Mouse (Mus musculus) cerebellum, adult 9-10 months (tissue): ENCODE data around the gene Ppp2r5a.

ENCODE experiments used
- DNase-seq: peaks from one replicate; pipeline ENCODE4 v3.0.0; 2022

Gene Ppp2r5a

GRCm38 (mm10) chr1:191324733-191325590, 78.1 kb downstream of the Ppp2r5a start:
- peak; percentile 54 for DNase-seq

- DNase-seq = no peak
Measured at GRCm38 (mm10) chr1:191323381-191323780, 79.7 kb downstream of the Ppp2r5a start.

DNA sequence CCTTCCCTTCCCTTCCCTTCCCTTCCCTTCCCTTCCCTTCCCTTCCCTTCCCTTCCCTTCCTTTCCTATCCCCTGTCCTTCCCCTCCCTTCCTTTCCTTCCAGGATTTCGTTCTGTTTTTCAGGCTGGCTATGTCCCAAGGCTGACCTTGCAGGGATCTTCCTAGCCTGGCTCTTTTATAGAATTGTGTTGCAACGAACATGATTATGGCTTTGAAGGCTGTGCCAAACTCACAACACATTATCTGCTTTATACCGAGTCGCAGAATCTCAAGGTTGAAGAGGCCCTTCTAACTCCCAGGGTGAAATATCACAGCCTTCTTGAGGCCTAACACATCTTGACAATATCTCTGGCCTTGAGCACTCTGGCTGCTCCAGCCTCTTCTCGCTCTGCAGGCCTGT, 84.4 kb downstream of the Ppp2r5a start:
- no peak for DNase-seq

DNA sequence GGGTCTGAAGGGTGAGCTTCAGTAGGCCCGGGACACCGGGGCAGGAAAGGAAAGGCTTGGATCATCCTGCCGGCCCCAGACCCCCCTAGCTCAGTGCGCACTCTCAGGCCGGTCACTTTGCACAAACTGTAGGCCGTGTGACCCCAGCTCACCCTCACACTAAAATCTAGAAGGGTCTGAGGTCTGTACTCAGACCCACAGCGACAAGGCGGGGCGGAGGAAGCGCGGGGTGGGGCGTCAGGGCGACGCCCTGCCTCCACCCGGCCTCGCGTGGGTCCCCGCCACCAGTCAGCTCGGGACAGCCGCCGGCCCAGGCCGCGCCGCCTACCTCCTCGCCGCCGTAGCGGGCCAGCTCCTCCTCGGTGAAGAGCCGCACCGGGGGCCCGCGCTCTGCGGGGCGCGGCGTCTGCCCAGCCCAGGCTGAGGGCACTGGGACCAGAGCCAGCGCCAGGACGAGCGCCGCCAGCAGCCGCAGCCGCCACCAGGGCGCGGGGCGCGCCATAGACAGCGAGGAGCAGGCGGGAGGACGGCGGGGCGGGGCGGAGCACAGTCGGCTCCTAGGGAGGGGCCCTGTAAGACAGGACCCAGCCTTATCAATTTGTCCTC, 85.4 kb downstream of the Ppp2r5a start, which contains the start of gene Nenf:
TSS of gene Nenf (minus strand) at position 604 of the 606 bp plus-strand sequence.
- DNase-seq = peak; percentile 81

- peak; percentile 52 for DNase-seq
Measured at GRCm38 (mm10) chr1:191316818-191317217, 86.3 kb downstream of the Ppp2r5a start.

DNA sequence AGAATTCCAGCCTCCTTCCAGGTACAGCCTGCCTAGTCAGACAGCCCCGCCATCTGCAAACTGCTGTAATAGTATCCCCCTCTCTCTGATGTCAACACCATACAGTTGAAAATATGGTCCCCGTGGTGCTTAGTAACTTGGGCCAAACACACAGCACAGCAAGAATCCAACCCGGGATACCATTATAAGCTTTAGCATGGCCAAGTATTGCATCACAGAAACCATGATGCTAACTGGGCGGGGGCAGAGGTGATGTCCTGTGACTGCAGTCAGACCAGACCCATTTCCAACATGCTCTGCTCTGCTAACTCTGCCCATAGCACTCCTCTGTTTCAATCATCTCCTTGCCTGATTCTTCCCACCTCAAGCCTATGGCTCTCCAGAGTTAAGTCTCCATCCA, 89.1 kb downstream of the Ppp2r5a start:
- no peak for DNase-seq

DNA sequence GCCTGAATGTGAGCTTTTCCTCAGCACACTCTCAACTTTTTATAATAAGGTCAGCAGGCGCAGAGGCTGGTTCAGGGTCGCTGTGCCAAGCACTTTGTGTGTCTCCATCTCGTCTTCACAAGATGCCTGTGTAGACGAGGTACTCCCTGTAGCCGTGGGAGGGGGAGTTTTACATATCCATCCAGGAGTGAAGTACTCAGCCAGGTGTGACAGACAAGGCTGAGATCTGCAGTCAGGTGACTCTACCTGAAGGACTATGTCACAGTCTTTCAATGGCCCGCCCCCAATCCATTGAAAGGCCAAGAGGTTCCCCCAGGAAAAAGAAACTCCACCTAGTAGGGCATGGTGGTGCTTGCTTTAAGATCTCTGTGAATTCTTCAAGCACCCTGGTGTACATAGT, 89.9 kb downstream of the Ppp2r5a start:
- DNase-seq = no peak

DNA sequence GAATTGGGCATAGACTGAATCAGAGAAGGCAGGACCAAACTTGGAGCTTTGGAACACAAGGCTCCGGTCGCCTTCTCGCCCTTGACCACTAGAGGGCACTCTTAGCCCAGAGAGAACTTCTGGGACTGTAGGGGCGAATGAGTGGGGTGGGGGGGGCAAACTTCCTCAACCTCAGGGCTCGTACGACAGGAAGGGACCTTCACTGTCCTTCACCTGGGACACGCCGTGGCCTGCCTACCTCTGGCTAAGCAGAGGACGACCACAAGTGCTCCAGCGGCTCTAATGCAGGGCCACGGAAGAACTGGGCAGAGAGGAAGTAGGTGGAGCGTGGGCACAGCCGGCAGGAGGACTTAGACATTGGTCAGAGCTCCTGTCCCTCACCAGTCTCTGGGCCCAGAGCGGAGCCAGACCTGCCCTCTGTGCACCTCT, 90.5 kb downstream of the Ppp2r5a start:
- peak; percentile 89 for DNase-seq

- no peak for DNase-seq
Measured at GRCm38 (mm10) chr1:191311296-191311898, 91.7 kb downstream of the Ppp2r5a start.

DNA sequence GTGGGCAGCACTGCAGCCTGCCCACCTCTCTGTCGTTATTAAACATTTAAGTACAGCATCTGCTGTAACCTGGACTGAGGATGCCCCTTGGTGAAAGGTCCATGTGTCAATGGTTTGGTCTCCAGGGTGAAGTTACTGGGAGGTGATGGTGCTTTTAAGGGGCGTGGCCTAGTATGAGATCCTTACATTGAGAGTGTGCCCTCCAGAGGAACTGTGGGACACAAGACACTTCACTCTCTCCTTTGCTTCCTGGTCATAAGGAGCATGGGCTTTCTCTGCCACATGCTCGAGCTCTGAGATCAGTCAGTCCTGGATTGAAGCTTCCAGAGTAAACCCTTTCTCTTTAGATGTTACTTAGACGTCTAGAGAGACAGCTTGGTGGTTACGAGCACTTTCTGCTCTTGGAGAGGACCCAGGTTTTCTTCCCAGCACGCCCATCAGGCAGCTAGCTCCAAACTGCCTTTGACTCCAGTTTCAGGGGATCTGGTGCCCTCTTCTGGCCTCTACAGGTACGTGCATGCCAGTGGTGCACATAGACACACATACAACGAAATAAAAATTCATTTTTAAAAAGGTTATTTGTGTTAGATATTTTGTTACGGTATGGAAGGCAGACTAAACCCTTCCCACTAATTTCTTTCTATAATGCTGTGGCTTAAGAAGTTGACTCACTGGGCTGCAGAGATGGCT, 95.2 kb downstream of the Ppp2r5a start:
- no peak for DNase-seq

DNA sequence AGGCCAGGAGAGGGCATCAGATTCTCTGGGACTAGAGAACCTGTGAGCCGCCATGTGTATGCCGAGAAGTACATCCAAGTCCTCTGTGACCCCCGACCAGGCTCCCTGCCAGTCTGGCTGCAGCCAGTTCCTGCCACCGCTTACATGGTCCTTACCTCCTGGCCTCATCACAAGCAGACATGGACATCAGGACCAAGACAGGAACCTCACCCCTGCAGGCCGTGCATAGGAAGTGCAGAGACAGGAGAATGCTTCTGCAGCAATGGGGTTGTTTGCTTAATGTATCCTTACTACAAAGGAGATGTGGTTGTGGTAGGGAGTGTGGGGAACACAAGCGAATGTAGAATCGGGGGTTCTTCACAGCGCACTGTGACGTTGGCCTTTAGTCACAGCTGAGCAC, 96.8 kb downstream of the Ppp2r5a start:
- DNase-seq = no peak

DNA sequence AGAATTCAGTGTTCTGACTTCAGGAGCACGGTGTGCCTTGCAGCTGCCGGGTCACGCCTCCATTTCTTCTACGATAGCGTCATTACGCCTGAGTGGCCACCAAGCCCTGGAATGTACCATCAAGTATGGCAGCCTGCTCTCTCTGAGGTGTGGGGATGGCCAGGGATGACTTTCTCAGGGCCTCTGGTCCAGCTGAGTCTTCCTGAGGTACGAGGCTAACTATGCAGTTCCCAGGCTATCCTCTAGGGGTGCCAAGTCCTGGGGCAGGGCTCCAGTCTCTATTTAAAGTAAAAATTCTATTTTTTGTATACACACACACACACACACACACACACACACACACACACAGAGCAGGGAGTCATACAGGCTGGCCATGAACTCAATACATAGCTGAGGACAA, 97.5 kb downstream of the Ppp2r5a start:
- DNase-seq = no peak

DNA sequence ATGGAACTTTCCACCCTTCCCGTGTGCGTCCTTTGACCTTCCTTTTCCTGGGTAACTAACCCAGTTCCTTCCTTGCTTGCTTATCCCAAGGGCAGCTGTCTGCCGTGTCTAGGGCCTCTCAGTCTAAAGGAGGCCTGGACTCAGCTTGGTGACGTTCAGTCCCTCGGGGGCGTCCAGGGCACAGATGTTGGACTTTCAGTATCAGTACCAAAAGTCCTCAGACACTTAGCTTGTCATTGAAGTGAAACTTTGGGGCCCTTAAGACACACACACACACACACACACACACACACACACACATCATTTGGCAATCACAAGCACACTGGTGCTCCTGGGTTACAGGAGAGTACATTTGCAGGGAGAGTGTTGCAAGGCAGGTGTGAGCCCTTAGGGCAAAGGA, 98.9 kb downstream of the Ppp2r5a start:
- no peak for DNase-seq

DNA sequence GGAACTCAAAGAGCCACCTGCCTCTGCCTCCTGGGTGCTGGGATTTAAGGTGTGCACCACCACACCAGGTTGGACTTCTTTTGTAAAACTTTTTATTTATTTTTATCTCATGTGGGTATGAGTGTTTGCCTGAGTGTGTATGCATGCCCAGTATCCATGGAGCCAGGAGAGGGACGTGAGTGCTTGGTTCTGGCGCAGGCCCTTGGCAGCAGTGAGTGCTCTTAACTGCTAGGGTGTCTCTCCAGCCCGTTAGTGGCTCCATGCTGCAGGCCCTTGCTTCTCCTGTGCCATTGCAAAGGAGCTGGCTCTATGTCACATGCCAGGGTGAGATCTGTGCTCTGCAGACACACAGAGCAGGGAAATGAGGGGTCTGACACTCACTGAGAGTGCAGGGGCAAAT, 99.3 kb downstream of the Ppp2r5a start:
- DNase-seq = no peak
